Mouse (Mus musculus) lung, adult 2 months (tissue): ENCODE results near the gene Traf1. TPM values are rescaled to one million over a fixed set of nuclear protein-coding genes. Genes with fewer than 3 reads are reported as not detected.

ENCODE experiments used
- DNase-seq: peaks from one replicate; pipeline ENCODE4 v3.0.0; 2022
- H3K4me1 ChIP-seq: fragments of 200-500 bp; 2 replicates; pipeline ENCODE4 v1.6.1; 2011; ENCODE audit warnings: low read length; ENCODE audit not compliant: control insufficient read depth, insufficient read depth
- H3K4me3 ChIP-seq: fragments of 200-500 bp; replicated peaks from 2 replicates; pipeline ENCODE3; 2011; ENCODE audit warnings: low read depth, mild to moderate bottlenecking, control low read depth, low read length; ENCODE audit errors: extremely low read depth
- CTCF ChIP-seq: fragments of 200-500 bp; IDR thresholded peaks from 2 replicates; pipeline ENCODE4 v1.5.1; 2011; ENCODE audit warnings: mild to moderate bottlenecking, low read length, control low read depth; ENCODE audit not compliant: insufficient read depth
- POLR2A ChIP-seq: fragments of 200-500 bp; IDR thresholded peaks from 2 replicates; pipeline ENCODE4 v1.6.1; 2011; ENCODE audit warnings: low read depth, mild to moderate bottlenecking, control low read depth, low read length, borderline replicate concordance; ENCODE audit errors: extremely low read depth
- WGBS: fragments of 180-500 bp; shearing (Covaris S2); methylation state at CpG from one replicate; pipeline ENCODE4 v1.1.7; 2018; 5-methylcytosine and 5-hydroxymethylcytosine counted together
- polyA plus RNA-seq: library from polyadenylated mRNA; depleted of rRNA; stranded (reverse); fragments of >200 nt; gene quantifications from 2 replicates; pipeline ENCODE4 v1.2.3, GENCODE M21; 2012; rRNA removed

Gene Traf1
- polyA plus RNA-seq: 52.3 and 59.6 TPM in 2 replicates

DNA sequence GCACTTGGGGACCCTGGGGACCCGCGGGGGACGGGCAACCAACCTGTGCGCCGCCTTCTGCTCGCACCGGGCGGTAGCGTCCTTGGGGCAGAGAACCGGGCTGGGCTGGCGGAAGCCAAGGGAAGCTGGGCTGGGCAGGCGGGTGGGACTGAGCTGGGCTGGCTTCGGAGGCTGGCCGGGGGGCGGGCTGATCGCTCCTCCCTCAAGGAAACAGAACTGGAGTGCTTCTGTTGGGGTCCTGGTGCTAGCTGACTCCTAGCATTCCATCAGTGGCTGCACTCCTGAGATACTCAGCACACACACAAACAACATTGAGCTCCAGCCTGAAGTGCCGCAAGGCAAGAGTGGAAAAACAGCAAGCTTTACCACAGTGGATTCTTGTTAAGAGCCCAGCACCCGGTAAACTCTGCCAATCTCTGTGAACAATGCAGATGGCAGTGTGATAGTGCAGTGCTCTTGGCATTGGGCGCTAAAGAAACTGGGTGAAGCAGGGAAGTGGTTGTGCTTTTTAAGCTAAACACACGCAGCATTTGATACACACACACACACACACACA is at the start of gene Traf1:
Gene Traf1 (minus strand): TSS at position 292 of the 556 bp plus-strand sequence.
- peak; percentile 41; the same call in 1 of the 2 replicates for TF ChIP-seq POLR2A
- TF ChIP-seq CTCF: no peak
- 2% methylated on average over 20 of the region's 20 CpGs for WGBS
- DNase-seq: peak; percentile 76
- Histone ChIP-seq H3K4me1 (no peaks in the 10 kb centered on the region; the same call in 1 of the 2 replicates), H3K4me3 (peak within 1 kb of the TSS; percentile 68)

DNA sequence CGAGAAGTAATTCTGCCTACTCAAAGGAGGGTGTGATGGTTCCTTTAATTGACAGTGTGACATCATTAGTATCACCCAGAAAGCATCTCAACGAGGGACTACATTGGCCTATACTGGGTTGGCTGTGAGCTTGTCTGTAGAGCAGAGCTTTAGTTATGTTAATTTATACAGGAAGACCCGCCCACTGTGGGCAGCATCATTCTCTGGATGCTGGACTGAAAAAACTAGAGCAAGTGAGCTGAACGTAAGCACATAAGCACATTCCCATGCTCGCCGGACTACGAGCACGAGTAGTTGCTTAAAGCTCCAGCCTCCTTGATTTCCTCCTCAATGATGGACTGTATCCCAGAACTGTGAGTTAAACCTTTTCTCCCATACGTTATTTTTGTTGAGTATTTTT is 37.4 kb upstream of the Traf1 start:
- 80% methylated on average over 9 of the region's 9 CpGs for WGBS
- TF ChIP-seq CTCF (no peak), POLR2A (no peak)
- DNase-seq: no peak
- Histone ChIP-seq H3K4me3 (no peak overlapping the region), H3K4me1 (no peaks in the 10 kb centered on the region)

DNA sequence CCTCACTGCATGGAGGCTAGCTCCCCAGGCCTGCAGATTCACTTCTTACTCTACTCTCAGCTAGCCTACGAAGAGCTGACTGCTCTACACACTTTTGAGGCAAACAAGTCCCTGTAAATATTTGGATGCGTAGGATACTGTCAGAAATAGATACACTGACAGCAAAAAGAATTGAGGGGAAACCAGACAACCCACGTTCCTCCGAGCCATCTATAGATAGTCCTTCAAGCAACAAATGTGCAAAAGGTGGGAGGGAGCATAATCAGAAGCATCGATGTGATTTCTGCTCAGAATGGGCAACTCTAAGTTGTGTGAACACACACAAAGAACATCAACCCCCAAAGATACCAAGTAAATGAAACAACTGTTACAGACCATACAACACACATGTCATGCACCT is 34.9 kb upstream of the Traf1 start:
- WGBS: 76% methylated on average over 5 of the region's 5 CpGs
- TF ChIP-seq POLR2A (no peak), CTCF (no peak)
- no peak for DNase-seq
- Histone ChIP-seq H3K4me1 (no peaks in the 10 kb centered on the region), H3K4me3 (no peak overlapping the region)

DNA sequence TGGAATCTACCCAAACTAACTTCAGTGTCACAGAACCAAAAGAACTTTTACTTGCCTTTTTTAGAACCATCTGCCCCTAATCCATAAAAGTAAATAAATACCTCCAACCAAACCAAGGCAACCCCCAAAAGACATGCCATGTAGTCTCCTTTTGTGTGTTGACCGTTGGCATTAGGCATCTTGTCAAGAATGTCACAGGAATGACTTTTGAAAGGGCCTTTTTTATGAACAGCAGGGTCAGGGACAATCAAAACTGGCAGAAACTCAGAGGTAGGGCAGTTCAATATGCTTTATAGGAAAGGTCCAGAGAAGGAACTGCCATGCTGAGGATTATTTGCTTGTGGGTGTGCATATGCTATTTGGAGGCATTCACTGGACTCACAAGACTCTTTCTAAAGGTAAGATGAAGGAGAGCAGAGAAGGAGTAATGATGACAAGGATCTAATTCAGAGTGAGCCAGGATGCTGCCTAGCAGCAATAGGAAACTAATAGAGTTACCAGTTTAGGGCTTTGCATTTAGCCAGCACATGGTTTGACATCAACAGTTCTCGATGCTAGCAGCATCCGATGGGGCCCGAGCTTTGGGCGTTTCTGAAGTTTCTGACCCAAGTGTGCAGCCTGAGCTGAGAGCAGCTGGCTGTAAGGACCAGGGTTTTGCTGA is 32.3 kb upstream of the Traf1 start:
- 80% methylated on average over 5 of the region's 5 CpGs for WGBS
- TF ChIP-seq POLR2A (no peak), CTCF (no peak)
- no peak for DNase-seq
- no peak overlapping the region for H3K4me3 ChIP-seq
- H3K4me1 ChIP-seq: no peaks in the 10 kb centered on the region

DNA sequence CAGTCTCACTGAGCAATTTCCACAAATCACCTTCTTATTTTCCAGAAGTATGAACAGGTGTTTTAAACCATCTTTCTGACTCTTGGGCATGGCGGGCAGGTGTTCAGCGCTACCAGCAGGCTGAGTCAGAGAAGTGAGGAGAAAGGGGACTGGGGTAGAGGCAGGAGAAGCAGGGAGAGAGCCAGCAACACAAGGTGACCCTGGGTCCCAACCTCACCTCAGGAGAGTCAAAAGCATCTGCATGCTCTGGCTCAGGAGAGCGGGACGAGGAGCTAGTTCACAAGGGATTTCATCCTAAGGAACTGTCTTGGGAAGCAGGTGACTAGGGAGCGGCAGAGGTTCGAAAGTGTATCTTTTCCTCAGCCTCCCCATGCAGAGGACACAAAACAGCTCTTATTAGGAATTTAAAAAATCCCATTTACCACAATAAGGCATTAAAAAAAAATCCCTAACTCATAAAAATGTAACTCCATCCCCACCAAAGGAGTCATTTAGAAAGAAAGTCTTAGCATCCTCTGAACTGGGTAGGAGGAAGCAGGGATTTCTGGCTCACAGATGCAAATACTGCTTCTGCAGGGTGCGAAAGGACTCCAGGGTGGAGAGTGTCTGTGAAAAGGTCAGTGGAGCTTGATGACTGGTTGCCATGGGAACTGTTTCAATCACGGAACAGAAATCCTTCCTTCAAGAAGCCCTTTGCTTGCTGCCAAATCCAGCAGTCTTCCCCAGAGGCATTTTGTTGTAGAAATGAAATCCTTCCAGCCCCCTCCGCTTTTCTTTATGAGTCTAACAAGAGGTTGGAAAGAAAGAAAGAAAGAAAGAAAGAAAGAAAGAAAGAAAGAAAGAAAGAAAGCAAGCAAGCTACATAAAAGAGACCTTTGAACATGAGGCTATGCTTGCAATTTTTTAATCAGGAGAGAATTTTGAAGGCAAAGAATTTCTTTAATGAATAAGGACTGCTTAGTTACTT is 31.4 kb upstream of the Traf1 start:
- DNase-seq: no peak
- H3K4me3 ChIP-seq: no peak overlapping the region
- TF ChIP-seq POLR2A (no peak), CTCF (no peak)
- no peaks in the 10 kb centered on the region for H3K4me1 ChIP-seq
- WGBS: 29% methylated on average over 9 of the region's 9 CpGs

DNA sequence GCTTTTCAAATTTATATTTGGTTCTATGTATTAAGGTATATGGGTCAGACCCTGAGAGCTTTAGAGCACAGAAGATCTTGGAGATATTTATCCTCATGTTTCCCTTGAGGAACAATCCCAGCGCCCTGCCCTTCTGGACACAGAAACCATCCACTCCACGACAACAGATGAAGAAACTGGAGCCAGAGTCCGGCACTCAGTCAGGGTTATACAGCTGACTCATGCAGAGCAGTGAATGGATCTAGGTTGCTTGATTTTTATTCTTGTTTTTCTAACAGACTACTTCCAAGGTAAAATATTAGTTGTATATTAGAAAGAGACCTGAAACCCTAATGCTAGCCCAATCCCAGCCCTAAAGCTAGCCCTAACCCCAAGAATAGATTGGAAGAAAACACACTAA is 30.4 kb upstream of the Traf1 start:
- 73% methylated on average over 3 of the region's 3 CpGs for WGBS

DNA sequence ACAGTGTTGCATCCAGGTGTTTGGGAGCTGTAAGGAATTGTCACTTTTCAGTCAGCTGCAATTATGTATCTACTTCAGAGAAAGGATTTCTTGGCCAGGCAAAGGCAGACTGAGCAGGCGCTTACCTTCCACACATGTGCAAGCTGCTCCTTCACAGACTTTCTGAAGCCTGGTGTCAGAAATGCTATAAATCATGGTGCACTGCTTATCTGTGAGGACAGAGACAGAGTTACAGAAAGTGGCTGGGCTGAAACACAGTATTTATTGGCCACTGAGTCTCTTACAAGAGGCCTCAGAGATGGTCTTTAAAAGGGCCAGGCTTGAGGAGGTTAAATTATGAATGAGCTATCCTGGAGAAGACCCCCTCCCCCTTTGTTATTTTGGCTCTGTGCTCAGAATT is 28.2 kb upstream of the Traf1 start:
- H3K4me1 ChIP-seq: no peaks in the 10 kb centered on the region
- no peak overlapping the region for H3K4me3 ChIP-seq
- 81% methylated on average over 1 of the region's 1 CpGs for WGBS
- no peak for DNase-seq
- TF ChIP-seq POLR2A (no peak), CTCF (no peak)

More for the DNA sequence above, 30.4 kb upstream of the Traf1 start:
- TF ChIP-seq POLR2A (no peak), CTCF (no peak)
- H3K4me3 ChIP-seq: no peak overlapping the region
- DNase-seq: no peak
- H3K4me1 ChIP-seq: no peaks in the 10 kb centered on the region

DNA sequence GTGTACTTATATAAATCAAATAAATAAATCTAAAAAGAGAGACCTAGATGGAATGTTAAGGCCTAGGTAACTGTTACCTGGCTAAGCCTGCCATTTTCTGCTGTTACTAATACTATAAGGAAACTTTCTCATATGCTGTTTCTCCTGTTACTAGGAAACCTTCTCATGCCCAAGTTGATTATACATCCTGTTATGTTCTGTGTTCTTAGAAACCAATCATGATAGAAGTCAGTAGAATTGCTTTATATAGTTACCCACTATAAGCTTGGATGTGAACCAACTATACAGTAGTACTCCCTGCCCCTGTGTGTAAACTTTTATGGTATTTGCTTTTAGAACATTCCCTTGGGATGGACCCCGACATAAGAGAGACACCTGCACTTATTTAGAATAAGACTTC is 26.0 kb upstream of the Traf1 start:
- 43% methylated on average over 1 of the region's 1 CpGs for WGBS
- Histone ChIP-seq H3K4me1 (no peaks in the 10 kb centered on the region), H3K4me3 (no peak overlapping the region)
- TF ChIP-seq POLR2A (no peak), CTCF (no peak)
- no peak for DNase-seq

DNA sequence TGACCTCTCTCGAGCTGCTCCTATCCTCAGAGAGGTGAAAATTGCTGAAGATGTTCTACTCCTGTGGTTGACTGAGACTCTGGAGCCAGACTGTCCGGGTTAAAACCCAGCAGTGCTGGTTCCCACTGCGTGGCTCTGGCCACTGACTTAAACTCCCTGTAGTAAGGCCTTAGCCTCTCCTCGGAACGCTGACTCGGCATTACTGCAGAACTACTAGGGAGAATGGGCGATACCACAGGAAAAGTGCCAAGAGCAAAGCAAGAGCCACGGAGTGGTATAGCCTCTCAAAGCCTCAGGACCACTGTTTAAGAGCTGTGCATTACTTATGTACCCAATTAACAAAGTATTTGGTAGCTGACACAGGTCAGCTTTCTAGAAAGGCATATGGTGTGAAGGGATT is 23.3 kb upstream of the Traf1 start:
- WGBS: 82% methylated on average over 8 of the region's 8 CpGs
- TF ChIP-seq CTCF (no peak), POLR2A (no peak)

More for the DNA sequence above, 23.3 kb upstream of the Traf1 start:
- no peak for DNase-seq
- Histone ChIP-seq H3K4me3 (no peak overlapping the region), H3K4me1 (no peaks in the 10 kb centered on the region)
